Mouse (Mus musculus) spleen, postnatal 10 days (tissue): ENCODE data around the gene Lkaaear1.

Experiments used
- DNase-seq, 2 experiments: peaks; one replicate each; pipeline ENCODE4 v3.0.0; 2021 to 2022; ENCODE audit warnings: low spot score in 2 of 2

Lkaaear1 gene

DNA sequence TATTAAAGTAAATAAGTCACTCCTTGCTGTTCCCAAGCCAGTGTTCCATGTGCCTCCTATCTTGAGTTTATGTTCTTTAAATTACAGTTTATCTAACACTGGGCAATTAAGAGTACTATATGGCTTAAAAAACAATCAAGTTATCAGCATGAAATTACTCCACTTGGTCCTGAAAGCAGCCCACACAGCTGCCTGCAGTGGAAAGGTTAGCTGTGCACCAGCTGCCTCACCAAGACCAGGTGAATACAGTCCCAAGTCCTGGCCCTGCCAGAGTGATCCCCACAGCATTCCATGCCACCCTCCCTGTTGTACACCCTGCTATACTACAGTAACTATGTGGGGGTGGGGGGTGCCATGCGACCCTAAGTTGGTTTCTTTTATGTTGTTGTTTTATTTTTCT, 44.7 kb downstream of the Lkaaear1 start:
- DNase-seq: no peak

DNA sequence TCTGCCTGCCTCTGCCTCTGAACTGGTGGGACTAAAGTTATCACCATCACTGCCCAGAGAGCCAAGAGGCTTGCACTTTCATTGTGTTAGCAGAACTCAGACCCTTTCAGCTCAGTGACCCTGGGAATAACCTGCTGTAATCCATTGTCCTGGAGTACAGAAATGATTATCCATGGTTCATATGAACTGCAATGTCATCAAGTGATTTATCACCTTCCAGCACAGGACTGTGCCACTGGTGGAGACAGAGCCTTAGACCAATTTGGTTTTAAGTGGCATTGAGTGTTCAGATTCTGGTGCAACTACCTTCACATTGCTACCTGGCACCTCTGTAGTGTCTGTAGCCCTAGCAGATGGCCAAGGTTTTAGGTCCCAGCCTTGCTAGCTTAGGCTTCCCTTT, 45.2 kb downstream of the Lkaaear1 start:
- no peak for DNase-seq

DNA sequence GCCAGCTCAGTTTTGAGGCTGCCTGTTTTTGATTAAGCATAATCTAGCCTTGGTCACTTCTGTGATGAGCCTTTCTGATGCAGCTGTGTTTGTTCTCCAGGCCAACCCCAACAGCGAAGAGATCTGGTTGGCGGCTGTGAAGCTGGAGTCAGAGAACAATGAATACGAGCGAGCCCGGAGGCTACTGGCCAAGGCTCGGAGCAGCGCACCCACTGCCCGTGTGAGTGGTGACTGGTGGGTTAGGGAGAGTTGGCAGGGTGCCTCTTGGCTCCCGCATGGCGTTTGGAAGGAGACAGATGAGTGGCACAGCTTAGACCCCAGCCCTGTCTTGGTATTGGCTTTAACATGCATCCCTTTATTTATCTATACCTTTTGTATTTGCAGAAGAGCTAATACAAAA, 49.3 kb downstream of the Lkaaear1 start:
- DNase-seq: no peak
